Mouse (Mus musculus) hindbrain, embryonic 11.5 days (tissue): ENCODE measurements around the gene Hsdl1. TPM values are rescaled to one million over a fixed set of nuclear protein-coding genes. Genes with fewer than 3 reads are reported as not detected.

Source experiments
- polyA plus RNA-seq: library from polyadenylated mRNA; unstranded; fragments of >200 nt; fragmentation: Nextera tagmentation; extraction: Ambion mirVana; gene quantifications from 2 replicates; pipeline ENCODE4 v1.2.1, GENCODE M21; 2014

The Hsdl1 gene
- polyA plus RNA-seq, 1 experiment from 2014 or later, result 76.9 TPM

Other genes starting within 250 kb of the Hsdl1 start
- gene Hsbp1, start 230.7 kb downstream of the Hsdl1 start, polyA plus RNA-seq, result 366 and 377 TPM in 2 replicates
- 9.2 and 10.7 TPM in 2 replicates for gene Mlycd, start 180.3 kb downstream of the Hsdl1 start, polyA plus RNA-seq
- 0.23 TPM in 1 of 2 replicates, not detected in the other for gene Osgin1, start 141.1 kb downstream of the Hsdl1 start, polyA plus RNA-seq
- gene Necab2, start 128.5 kb downstream of the Hsdl1 start, polyA plus RNA-seq, result 14.5 and 17.2 TPM in 2 replicates
- gene Slc38a8, start 73.5 kb downstream of the Hsdl1 start, polyA plus RNA-seq, result 0.11 TPM in 1 of 2 replicates, not detected in the other
- 64.8 and 84.4 TPM in 2 replicates for gene Mbtps1, start 16.4 kb downstream of the Hsdl1 start, polyA plus RNA-seq
- 0.08 and 0.28 TPM in 2 replicates for gene Dnaaf1, start 52 bp upstream of the Hsdl1 start, polyA plus RNA-seq
- 10.1 and 11.9 TPM in 2 replicates for gene Taf1c, start 30.0 kb upstream of the Hsdl1 start, polyA plus RNA-seq
- gene Adad2, start 37.6 kb upstream of the Hsdl1 start, polyA plus RNA-seq, result 0.13 TPM in 1 of 2 replicates, not detected in the other
- gene Kcng4, start 60.5 kb upstream of the Hsdl1 start, polyA plus RNA-seq, result 0.10 TPM in 1 of 2 replicates, not detected in the other
- gene Wfdc1, start 91.2 kb upstream of the Hsdl1 start, polyA plus RNA-seq, result 3.6 and 4.6 TPM in 2 replicates
- gene Atp2c2, start 124.8 kb upstream of the Hsdl1 start, polyA plus RNA-seq, result 0.40 and 0.96 TPM in 2 replicates
- gene Tldc1, start 203.2 kb upstream of the Hsdl1 start, polyA plus RNA-seq, result 7.8 and 8.5 TPM in 2 replicates